Mouse (Mus musculus): ENCODE measurements around the gene Kif12.

The Kif12 gene

GRCm38 (mm10) chr4:63171969-63172685 lies at the start of gene Kif12:
TSS of gene Kif12 (minus strand) at chr4:63172131.
- no peak for DNase-seq

- DNase-seq, result no peak
These were observed 49.4 kb upstream of the Kif12 start for GRCm38 (mm10) chr4:63221096-63221958.

- no peak for DNase-seq
These were observed 47.7 kb upstream of the Kif12 start for GRCm38 (mm10) chr4:63219635-63220034.

GRCm38 (mm10) chr4:63219059-63219458 lies 47.1 kb upstream of the Kif12 start:
- no peak for DNase-seq

- no peak for DNase-seq
These were observed 45.6 kb upstream of the Kif12 start for GRCm38 (mm10) chr4:63217513-63217912.

- peak in 1 of 2 experiments; percentile 30 for DNase-seq
These were observed 44.6 kb upstream of the Kif12 start for GRCm38 (mm10) chr4:63216566-63216965.

GRCm38 (mm10) chr4:63215993-63216531 lies 44.1 kb upstream of the Kif12 start:
- DNase-seq, result peak; percentile 76 to 79

- DNase-seq, result peak; percentile 84 to 86
These were observed 43.5 kb upstream of the Kif12 start for GRCm38 (mm10) chr4:63215185-63215992.

GRCm38 (mm10) chr4:63213907-63214621 lies 42.1 kb upstream of the Kif12 start, which contains the start of gene Col27a1:
TSS of gene Col27a1 (plus strand) at chr4:63214004.
- peak; percentile 47 to 54 for DNase-seq

- no peak for DNase-seq
These were observed 33.7 kb upstream of the Kif12 start for GRCm38 (mm10) chr4:63205583-63205982.

- no peak for DNase-seq
These were observed 31.9 kb upstream of the Kif12 start for GRCm38 (mm10) chr4:63203874-63204273.

- DNase-seq, result no peak
These were observed 27.4 kb upstream of the Kif12 start for GRCm38 (mm10) chr4:63199366-63199765.

GRCm38 (mm10) chr4:63194366-63194765 lies 22.4 kb upstream of the Kif12 start:
- DNase-seq, result no peak

- no peak for DNase-seq
These were observed 19.7 kb upstream of the Kif12 start for GRCm38 (mm10) chr4:63191641-63192040.

GRCm38 (mm10) chr4:63186281-63186870 lies 14.4 kb upstream of the Kif12 start:
- DNase-seq, result no peak

GRCm38 (mm10) chr4:63181556-63181955 lies 9.6 kb upstream of the Kif12 start:
- DNase-seq, result peak; percentile 55 to 58

- no peak for DNase-seq
These were observed 809 bp downstream of the Kif12 start for GRCm38 (mm10) chr4:63171122-63171521.

- DNase-seq, result no peak
These were observed 1.9 kb downstream of the Kif12 start for GRCm38 (mm10) chr4:63170061-63170460.

GRCm38 (mm10) chr4:63166323-63166722 lies 5.6 kb downstream of the Kif12 start:
- peak; percentile 33 to 72 for DNase-seq

GRCm38 (mm10) chr4:63165636-63166035 lies 6.3 kb downstream of the Kif12 start:
- DNase-seq, result peak in 1 of 2 experiments; percentile 1

GRCm38 (mm10) chr4:63158961-63159592 lies 12.9 kb downstream of the Kif12 start:
- peak; percentile 83 to 86 for DNase-seq

Measured in thymus, postnatal 36 days (tissue).